Mouse (Mus musculus): Measurements from ENCODE around the gene Hes7. TPM values are rescaled to one million over a fixed set of nuclear protein-coding genes. Genes with fewer than 3 reads are reported as not detected.

Hes7 gene
- polyA plus RNA-seq (2014; fragmentation: Nextera tagmentation; extraction: Ambion mirVana) = 0.35 and 0.64 TPM in 2 replicates

DNA sequence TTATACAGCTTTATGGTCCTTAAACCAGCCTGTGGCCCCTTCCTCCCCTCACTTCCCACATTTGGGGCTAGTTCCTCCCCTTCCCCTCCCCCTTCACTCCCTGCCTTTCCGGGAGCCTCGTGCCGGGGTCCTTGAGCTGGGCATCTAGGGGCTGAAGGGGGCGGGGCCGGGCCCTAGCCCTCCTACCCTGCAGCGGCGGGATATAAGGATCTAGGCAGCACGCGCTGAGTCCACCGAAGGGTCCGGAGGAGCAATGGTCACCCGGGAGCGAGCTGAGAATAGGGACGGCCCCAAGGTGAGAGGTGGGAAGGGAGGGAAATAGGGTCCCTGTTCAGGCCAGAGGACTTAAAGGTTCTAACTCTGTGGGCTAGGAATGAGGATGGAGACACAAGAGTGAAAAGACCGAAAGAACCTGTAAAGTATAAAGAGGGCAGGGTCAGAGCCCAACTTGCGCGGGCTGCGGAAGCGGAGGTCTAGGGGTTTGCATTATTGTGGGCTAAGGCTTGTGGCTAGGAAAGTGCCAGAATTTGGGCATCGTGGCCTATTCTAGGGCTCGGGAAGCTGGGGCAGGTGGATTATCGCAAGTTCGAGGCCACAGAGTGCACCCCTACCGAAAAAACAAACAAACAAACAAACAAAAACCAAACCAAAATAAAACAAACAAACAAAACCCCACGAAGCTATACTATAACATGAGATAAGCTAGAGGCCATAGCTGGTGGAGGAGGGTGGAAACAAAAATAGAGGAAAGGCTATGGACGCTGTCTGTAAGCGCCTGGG, at the start of gene Hes7:
Gene Hes7, plus strand, starts transcription at position 184 of the 780 bp plus-strand sequence.
- no peaks in the 10 kb centered on the region for H3K27me3 ChIP-seq (ENCODE audit: control insufficient read depth, insufficient read depth, low read length)
- H3K36me3 ChIP-seq (ENCODE audit: control insufficient read depth, insufficient read depth, low read length) = no peaks in the 10 kb centered on the region
- peak within 1 kb of the TSS; percentile 78 for H3K4me3 ChIP-seq (ENCODE audit: low read depth, low read length)
- H3K4me1 ChIP-seq (ENCODE audit: control insufficient read depth, insufficient read depth, low read length) = peaks cover 21% of the 10 kb centered on the region
- peak within 1 kb of the TSS; percentile 74 for H3K9ac ChIP-seq (ENCODE audit: low read depth, low read length)
- WGBS (ENCODE audit: insufficient replicate concordance) = 2% methylated on average over 27 of the region's 27 CpGs
- H3K4me2 ChIP-seq = peak within 1 kb of the TSS; percentile 82
- ATAC-seq (replicated peaks; ENCODE audit: insufficient number of reproducible peaks, low FRiP score, low TSS enrichment) = no peak
- no peaks in the 10 kb centered on the region for H3K9me3 ChIP-seq (replicated peaks; ENCODE audit: control insufficient read depth, low read length)
- H3K27ac ChIP-seq (ENCODE audit: low read depth, low read length) = no peak within 1 kb of the TSS

DNA sequence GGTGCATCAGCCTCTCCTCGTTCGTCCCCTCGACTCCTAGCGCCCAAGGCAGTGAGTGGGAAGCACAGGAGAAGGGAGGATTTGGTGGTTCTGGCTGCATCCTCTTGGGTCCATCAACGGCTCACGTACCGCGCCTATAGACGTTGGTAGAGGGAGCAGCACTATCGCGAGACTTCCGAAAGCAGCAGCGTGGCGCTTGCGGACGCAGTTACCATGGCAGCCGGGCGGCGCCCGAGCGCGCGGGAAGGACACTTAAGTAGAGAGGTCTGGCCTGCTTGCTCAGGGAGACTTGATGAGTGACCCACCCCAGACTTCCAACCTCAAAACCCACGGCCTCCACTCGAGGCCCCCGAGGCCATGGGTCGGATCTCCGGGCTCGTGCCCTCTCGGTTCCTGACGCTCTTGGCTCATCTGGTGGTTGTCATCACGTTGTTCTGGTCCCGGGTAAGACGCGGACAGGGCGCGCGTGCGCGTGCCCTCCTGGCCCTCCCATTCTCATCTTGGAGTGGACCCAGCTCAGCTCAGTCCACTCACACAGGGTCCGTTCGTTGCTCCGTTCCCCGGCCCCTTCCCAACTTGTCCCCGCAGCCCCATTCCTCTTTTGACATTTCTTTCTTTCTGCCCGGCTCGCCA, 49.5 kb upstream of the Hes7 start, which contains the start of gene Tmem107:
Gene Tmem107, plus strand, starts transcription at position 217 of the 633 bp plus-strand sequence.
- H3K9ac ChIP-seq (ENCODE audit: low read depth, low read length) = peak within 1 kb of the TSS; percentile 95
- under 1% methylated on average over 47 of the region's 47 CpGs for WGBS (ENCODE audit: insufficient replicate concordance)
- ATAC-seq (replicated peaks; ENCODE audit: insufficient number of reproducible peaks, low FRiP score, low TSS enrichment) = peak; percentile 78
- H3K27ac ChIP-seq (ENCODE audit: low read depth, low read length) = peak within 1 kb of the TSS; percentile 89
- no peaks in the 10 kb centered on the region for H3K36me3 ChIP-seq (ENCODE audit: control insufficient read depth, insufficient read depth, low read length)
- H3K4me3 ChIP-seq (ENCODE audit: low read depth, low read length) = peak within 1 kb of the TSS; percentile 70
- H3K27me3 ChIP-seq (ENCODE audit: control insufficient read depth, insufficient read depth, low read length) = no peaks in the 10 kb centered on the region
- peak within 1 kb of the TSS; percentile 61 for H3K4me2 ChIP-seq
- H3K9me3 ChIP-seq (replicated peaks; ENCODE audit: control insufficient read depth, low read length) = no peaks in the 10 kb centered on the region
- H3K4me1 ChIP-seq (ENCODE audit: control insufficient read depth, insufficient read depth, low read length) = peaks cover 40% of the 10 kb centered on the region

DNA sequence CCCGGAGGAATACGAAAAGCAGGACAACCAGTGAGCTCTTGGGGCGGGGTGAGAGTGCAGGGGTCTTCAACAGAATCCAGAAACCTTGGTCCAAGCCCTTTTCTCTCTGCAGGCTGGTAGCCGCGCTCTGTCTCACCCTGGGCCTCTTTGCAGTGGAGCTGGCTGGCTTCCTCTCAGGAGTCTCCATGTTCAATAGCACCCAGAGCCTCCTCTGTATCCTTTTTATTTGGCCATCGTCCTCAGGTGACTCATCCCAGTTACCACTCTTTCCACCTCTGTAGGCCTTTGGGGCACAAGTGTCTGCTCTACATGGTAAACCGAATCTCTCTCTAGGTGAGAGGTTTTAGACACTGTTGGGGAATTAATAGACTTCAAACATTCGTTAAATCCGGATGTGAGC, 48.9 kb upstream of the Hes7 start:
- Histone ChIP-seq H3K36me3 (ENCODE audit: control insufficient read depth, insufficient read depth, low read length) (no peaks in the 10 kb centered on the region), H3K4me1 (ENCODE audit: control insufficient read depth, insufficient read depth, low read length) (peaks cover 36% of the 10 kb centered on the region), H3K4me2 (peak overlapping the region; percentile 61), H3K9me3 (replicated peaks; ENCODE audit: control insufficient read depth, low read length) (no peaks in the 10 kb centered on the region), H3K9ac (ENCODE audit: low read depth, low read length) (peak overlapping the region; percentile 95), H3K4me3 (ENCODE audit: low read depth, low read length) (peak overlapping the region; percentile 70), H3K27me3 (ENCODE audit: control insufficient read depth, insufficient read depth, low read length) (no peaks in the 10 kb centered on the region), H3K27ac (ENCODE audit: low read depth, low read length) (peak overlapping the region; percentile 89)
- 27% methylated on average over 9 of the region's 9 CpGs for WGBS (ENCODE audit: insufficient replicate concordance)
- ATAC-seq (replicated peaks; ENCODE audit: insufficient number of reproducible peaks, low FRiP score, low TSS enrichment) = no peak

DNA sequence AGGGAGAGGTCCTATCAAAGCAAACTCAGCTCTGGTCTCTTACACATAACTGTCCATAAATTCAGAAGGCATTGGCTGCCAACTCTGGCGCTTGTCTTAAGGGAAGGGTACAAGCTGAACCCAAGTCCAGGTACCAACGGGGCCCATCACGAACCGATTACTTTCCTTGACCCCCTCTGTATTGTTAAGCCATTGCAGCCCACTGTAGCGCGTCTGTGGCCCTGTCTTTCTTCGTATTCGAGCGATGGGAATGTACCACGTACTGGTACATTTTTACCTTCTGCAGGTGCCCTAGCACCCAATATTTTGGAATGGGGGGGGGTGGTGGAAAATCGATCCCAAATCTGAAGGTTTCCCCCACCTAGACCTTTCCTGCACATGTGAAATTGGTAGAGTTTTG, 48.0 kb upstream of the Hes7 start:
- H3K27me3 ChIP-seq (ENCODE audit: control insufficient read depth, insufficient read depth, low read length) = no peaks in the 10 kb centered on the region
- peak overlapping the region; percentile 29; the same call in 1 of the 2 replicates for H3K4me3 ChIP-seq (ENCODE audit: low read depth, low read length)
- H3K9ac ChIP-seq (ENCODE audit: low read depth, low read length) = peak overlapping the region; percentile 88; the same call in 1 of the 2 replicates
- peak overlapping the region; percentile 62 for H3K4me2 ChIP-seq
- H3K4me1 ChIP-seq (ENCODE audit: control insufficient read depth, insufficient read depth, low read length) = peaks cover 27% of the 10 kb centered on the region
- no peak for ATAC-seq (replicated peaks; ENCODE audit: insufficient number of reproducible peaks, low FRiP score, low TSS enrichment)
- no peaks in the 10 kb centered on the region for H3K36me3 ChIP-seq (ENCODE audit: control insufficient read depth, insufficient read depth, low read length)
- WGBS (ENCODE audit: insufficient replicate concordance) = 81% methylated on average over 11 of the region's 11 CpGs
- H3K27ac ChIP-seq (ENCODE audit: low read depth, low read length) = peak overlapping the region; percentile 91; the same call in 1 of the 2 replicates
- H3K9me3 ChIP-seq (replicated peaks; ENCODE audit: control insufficient read depth, low read length) = no peaks in the 10 kb centered on the region

DNA sequence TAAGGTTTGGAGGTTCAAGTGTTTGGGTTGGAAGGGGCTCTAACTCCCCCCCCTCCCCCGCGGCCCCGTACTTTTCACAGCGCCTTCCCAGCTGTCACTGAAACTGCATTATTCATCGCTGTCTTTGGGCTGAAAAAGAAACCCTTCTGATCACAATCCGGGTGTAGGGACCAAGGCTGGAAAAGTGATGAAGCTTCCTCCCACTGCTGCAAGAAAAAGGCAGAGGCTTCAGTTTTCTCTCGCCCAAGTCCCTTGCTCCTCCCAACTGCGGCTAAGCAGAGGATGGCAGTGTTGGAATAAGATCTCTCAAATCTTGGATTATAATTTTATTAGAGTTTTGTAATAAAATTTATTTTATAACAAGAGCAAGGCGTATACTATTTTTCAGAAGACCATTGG, 47.5 kb upstream of the Hes7 start:
- Histone ChIP-seq H3K9me3 (replicated peaks; ENCODE audit: control insufficient read depth, low read length) (no peaks in the 10 kb centered on the region), H3K36me3 (ENCODE audit: control insufficient read depth, insufficient read depth, low read length) (no peaks in the 10 kb centered on the region), H3K27ac (ENCODE audit: low read depth, low read length) (peak overlapping the region; percentile 91), H3K4me2 (peak overlapping the region; percentile 62), H3K27me3 (ENCODE audit: control insufficient read depth, insufficient read depth, low read length) (no peaks in the 10 kb centered on the region), H3K4me3 (ENCODE audit: low read depth, low read length) (peak overlapping the region; percentile 29), H3K4me1 (ENCODE audit: control insufficient read depth, insufficient read depth, low read length) (peaks cover 23% of the 10 kb centered on the region), H3K9ac (ENCODE audit: low read depth, low read length) (peak overlapping the region; percentile 88)
- 10% methylated on average over 9 of the region's 9 CpGs for WGBS (ENCODE audit: insufficient replicate concordance)
- ATAC-seq (replicated peaks; ENCODE audit: insufficient number of reproducible peaks, low FRiP score, low TSS enrichment) = no peak

DNA sequence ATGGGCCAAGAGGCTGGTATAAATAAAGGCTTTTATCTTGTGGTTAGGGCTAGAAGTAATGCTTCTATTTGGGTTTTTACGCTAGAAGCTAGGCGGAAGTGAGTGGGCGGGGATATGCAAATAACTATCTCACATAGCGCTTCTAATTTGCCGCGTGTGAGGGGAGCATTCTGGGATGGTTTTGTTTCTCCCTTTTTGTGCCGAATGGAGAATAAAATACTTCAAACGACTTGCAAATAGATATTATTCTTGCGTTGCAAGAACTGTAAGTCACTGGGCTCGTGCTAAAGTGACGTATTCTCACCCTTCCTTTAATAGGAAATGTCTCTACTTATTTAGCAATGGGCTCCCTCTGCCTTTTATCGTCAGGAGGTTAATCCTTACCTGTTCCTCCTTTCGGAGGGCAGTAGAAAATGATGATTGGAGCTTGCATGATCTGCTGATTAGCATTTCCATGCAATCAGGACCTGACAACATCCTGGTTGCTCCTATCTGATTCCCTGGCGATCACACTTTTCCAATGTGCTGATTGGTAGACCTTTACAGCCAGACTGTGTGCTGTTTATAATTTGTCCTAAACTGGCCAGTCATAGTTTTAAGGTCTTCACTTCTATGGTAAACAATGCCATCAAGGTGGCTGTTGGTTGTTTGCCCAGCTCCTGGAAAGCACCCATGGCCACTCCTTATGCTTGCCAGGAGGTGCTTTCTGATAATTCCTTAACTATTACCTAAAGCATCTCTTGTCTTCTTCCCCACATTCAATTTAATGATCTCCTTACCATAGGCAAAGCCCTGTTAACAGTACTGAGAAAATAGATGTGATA, 46.9 kb upstream of the Hes7 start:
- Histone ChIP-seq H3K27ac (ENCODE audit: low read depth, low read length) (peak overlapping the region; percentile 91), H3K4me1 (ENCODE audit: control insufficient read depth, insufficient read depth, low read length) (peaks cover 22% of the 10 kb centered on the region), H3K4me3 (ENCODE audit: low read depth, low read length) (peak overlapping the region; percentile 29), H3K9me3 (replicated peaks; ENCODE audit: control insufficient read depth, low read length) (no peaks in the 10 kb centered on the region), H3K36me3 (ENCODE audit: control insufficient read depth, insufficient read depth, low read length) (no peaks in the 10 kb centered on the region), H3K9ac (ENCODE audit: low read depth, low read length) (peak overlapping the region; percentile 88), H3K27me3 (ENCODE audit: control insufficient read depth, insufficient read depth, low read length) (no peaks in the 10 kb centered on the region), H3K4me2 (peak overlapping the region; percentile 62)
- peak; percentile 31; the same call in 1 of the 2 replicates for ATAC-seq (replicated peaks; ENCODE audit: insufficient number of reproducible peaks, low FRiP score, low TSS enrichment)
- WGBS (ENCODE audit: insufficient replicate concordance) = 0% methylated on average over 14 of the region's 14 CpGs

DNA sequence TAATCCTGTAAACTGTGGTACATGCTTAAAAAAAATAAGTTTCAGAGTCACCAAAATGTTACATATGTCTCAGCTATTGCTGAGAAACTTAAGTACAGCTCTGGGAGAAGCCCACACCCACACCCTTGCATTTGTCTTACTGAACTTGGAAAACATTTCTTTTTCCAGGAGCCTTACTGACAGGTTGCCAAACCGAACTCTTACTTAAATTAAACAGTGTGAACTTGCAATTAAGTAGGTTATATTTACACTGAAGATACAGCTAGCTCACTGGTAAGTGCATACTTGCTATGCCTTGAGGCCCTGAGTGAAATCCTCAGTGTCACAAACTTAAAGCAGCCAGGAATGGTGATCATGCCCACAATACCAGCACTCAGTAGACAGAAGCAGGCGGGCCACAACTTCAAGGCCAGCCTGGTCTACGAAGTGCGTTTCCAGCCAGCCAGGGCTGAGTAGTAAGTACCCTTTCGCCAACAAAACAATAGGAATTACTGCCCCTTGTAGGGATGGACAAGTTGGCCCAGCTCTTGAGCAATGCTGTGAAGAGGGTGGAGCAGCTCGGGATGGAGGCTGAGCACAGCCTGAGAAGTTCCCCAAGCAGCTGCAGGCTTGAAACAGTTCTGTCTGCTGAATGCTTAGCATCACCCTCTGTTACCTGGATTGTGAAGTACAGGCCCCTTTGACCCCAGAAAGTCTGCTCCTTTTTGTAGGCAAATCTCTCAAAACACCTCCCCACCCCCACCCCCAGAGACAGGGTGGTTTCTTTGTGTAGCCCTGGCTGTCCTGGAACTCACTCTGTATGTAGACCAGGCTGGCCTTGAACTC, 46.0 kb upstream of the Hes7 start:
- WGBS (ENCODE audit: insufficient replicate concordance) = 50% methylated on average over 6 of the region's 6 CpGs
- Histone ChIP-seq H3K9ac (ENCODE audit: low read depth, low read length) (no peak overlapping the region), H3K9me3 (replicated peaks; ENCODE audit: control insufficient read depth, low read length) (no peaks in the 10 kb centered on the region), H3K27me3 (ENCODE audit: control insufficient read depth, insufficient read depth, low read length) (no peaks in the 10 kb centered on the region), H3K4me2 (no peak overlapping the region; the same call in 1 of the 2 replicates), H3K36me3 (ENCODE audit: control insufficient read depth, insufficient read depth, low read length) (no peaks in the 10 kb centered on the region), H3K4me3 (ENCODE audit: low read depth, low read length) (no peak overlapping the region), H3K27ac (ENCODE audit: low read depth, low read length) (no peak overlapping the region), H3K4me1 (ENCODE audit: control insufficient read depth, insufficient read depth, low read length) (peaks cover 22% of the 10 kb centered on the region)
- ATAC-seq (replicated peaks; ENCODE audit: insufficient number of reproducible peaks, low FRiP score, low TSS enrichment) = no peak

DNA sequence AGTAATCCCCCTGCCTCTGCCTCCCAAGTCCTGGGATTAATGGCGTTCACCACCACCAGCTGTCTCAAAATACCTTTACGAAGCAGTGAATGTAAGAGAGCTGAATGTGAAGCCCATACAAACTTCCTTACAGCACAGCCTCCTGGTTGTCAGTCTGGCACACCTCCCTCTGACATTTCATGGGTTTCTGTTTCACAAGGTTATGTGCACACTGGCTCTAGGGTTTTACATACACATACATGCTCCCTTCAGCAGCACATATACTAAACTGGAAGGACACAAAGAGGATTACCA, 45.5 kb upstream of the Hes7 start:
- no peak overlapping the region for H3K4me2 ChIP-seq
- no peaks in the 10 kb centered on the region for H3K9me3 ChIP-seq (replicated peaks; ENCODE audit: control insufficient read depth, low read length)
- H3K4me3 ChIP-seq (ENCODE audit: low read depth, low read length) = no peak overlapping the region
- peaks cover 21% of the 10 kb centered on the region for H3K4me1 ChIP-seq (ENCODE audit: control insufficient read depth, insufficient read depth, low read length)
- no peak overlapping the region for H3K9ac ChIP-seq (ENCODE audit: low read depth, low read length)
- H3K27ac ChIP-seq (ENCODE audit: low read depth, low read length) = no peak overlapping the region
- WGBS (ENCODE audit: insufficient replicate concordance) = 46% methylated on average over 2 of the region's 2 CpGs
- no peaks in the 10 kb centered on the region for H3K36me3 ChIP-seq (ENCODE audit: control insufficient read depth, insufficient read depth, low read length)
- no peaks in the 10 kb centered on the region for H3K27me3 ChIP-seq (ENCODE audit: control insufficient read depth, insufficient read depth, low read length)
- no peak for ATAC-seq (replicated peaks; ENCODE audit: insufficient number of reproducible peaks, low FRiP score, low TSS enrichment)
